Mouse (Mus musculus) layer of hippocampus, adult 9-10 months (tissue): Measurements from ENCODE around the gene Proz.
"Not testable (repeated sequence)": the region's sequence is repeated elsewhere in the genome, so short reads cannot be mapped to it uniquely, and the experiment has no call there.

Source experiments
- DNase-seq: peaks from one replicate; pipeline ENCODE4 v3.0.0; 2022; ENCODE audit warnings: low spot score

The Proz gene

GRCm38 (mm10) chr8:13060441-13061150 lies at the start of gene Proz:
Gene Proz, plus strand, starts transcription at chr8:13060914.
- DNase-seq: no peak

GRCm38 (mm10) chr8:13019560-13019959 lies 41.2 kb upstream of the Proz start:
- DNase-seq: no peak

- DNase-seq: no peak
Measured at GRCm38 (mm10) chr8:13021830-13022229, 38.9 kb upstream of the Proz start.

GRCm38 (mm10) chr8:13025487-13026224 lies 35.1 kb upstream of the Proz start, which contains the start of gene F7:
Gene F7, plus strand, starts transcription at chr8:13026034.
- DNase-seq: no peak

GRCm38 (mm10) chr8:13027615-13028014 lies 33.1 kb upstream of the Proz start:
- no peak for DNase-seq

GRCm38 (mm10) chr8:13028482-13028881 lies 32.2 kb upstream of the Proz start:
- DNase-seq: peak; percentile 32

- DNase-seq: peak; percentile 38
Measured at GRCm38 (mm10) chr8:13036346-13036812, 24.3 kb upstream of the Proz start.

GRCm38 (mm10) chr8:13037015-13037414 lies 23.7 kb upstream of the Proz start, which contains the start of gene F10:
Gene F10, plus strand, starts transcription at chr8:13037308.
- no peak for DNase-seq

- DNase-seq: no peak
Measured at GRCm38 (mm10) chr8:13037569-13037968, 23.1 kb upstream of the Proz start.

GRCm38 (mm10) chr8:13039054-13039453 lies 21.7 kb upstream of the Proz start:
- DNase-seq: no peak

GRCm38 (mm10) chr8:13041459-13041858 lies 19.3 kb upstream of the Proz start:
- no peak for DNase-seq

GRCm38 (mm10) chr8:13047652-13048051 lies 13.1 kb upstream of the Proz start:
- no peak for DNase-seq

- no peak for DNase-seq
Measured at GRCm38 (mm10) chr8:13050550-13050949, 10.2 kb upstream of the Proz start.

GRCm38 (mm10) chr8:13057351-13057750 lies 3.4 kb upstream of the Proz start:
- DNase-seq: no peak

- no peak for DNase-seq
Measured at GRCm38 (mm10) chr8:13063112-13063511, 2.4 kb downstream of the Proz start.

GRCm38 (mm10) chr8:13073255-13073654 lies 12.5 kb downstream of the Proz start:
- DNase-seq: no peak

GRCm38 (mm10) chr8:13075044-13075443 lies 14.3 kb downstream of the Proz start:
- DNase-seq: no peak

GRCm38 (mm10) chr8:13075579-13075978 lies 14.9 kb downstream of the Proz start:
- DNase-seq: not testable (repeated sequence)

- DNase-seq: no peak
Measured at GRCm38 (mm10) chr8:13077542-13077941, 16.8 kb downstream of the Proz start.

GRCm38 (mm10) chr8:13104691-13105086 lies 44.0 kb downstream of the Proz start:
- DNase-seq: peak; percentile 67

GRCm38 (mm10) chr8:13105087-13105881 lies 44.6 kb downstream of the Proz start, which contains the start of the genes Pcid2 and Cul4a:
Gene Pcid2, minus strand, starts transcription at chr8:13105459.
Gene Cul4a, plus strand, starts transcription at chr8:13105621.
- DNase-seq: peak; percentile 91

- no peak for DNase-seq
Measured at GRCm38 (mm10) chr8:13105908-13106551, 45.3 kb downstream of the Proz start.
